Mouse (Mus musculus) frontal cortex, postnatal 25 days (tissue): ENCODE measurements around the gene Hoxc5.

Source experiments
- DNase-seq, 2 experiments: peaks; one replicate each; pipeline ENCODE4 v3.0.0; 2022; ENCODE audit warnings: low spot score in 2 of 2

The Hoxc5 gene

GRCm38 (mm10) chr15:102988078-102988477, 20.8 kb downstream of the Hoxc5 start:
- no peak for DNase-seq

GRCm38 (mm10) chr15:102990461-102991397, 23.5 kb downstream of the Hoxc5 start, which contains the start of gene Hoxc8:
TSS of gene Hoxc8 (plus strand) at chr15:102990607.
- DNase-seq: no peak

- DNase-seq: no peak
Measured at GRCm38 (mm10) chr15:102991782-102992181, 24.5 kb downstream of the Hoxc5 start.

DNA sequence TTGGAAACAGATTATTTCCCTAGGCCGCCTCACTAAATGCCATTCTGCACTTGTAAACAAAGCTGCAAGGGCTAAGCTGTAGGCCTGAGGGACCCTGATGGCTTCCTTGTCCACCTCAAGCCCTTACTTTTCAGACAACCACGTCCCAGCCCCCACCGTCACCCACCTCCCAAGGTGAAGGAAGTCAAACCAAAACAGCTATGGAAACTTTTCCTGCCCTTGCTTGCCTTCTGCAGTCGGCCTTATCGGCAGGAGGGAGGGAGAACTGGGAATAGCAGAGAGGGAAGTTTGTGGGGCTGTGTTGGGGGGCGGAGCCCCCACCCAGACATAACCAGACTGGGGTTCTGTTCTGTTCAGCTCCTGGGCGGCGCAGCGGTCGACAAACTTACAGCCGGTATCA, 25.0 kb downstream of the Hoxc5 start:
- no peak for DNase-seq

DNA sequence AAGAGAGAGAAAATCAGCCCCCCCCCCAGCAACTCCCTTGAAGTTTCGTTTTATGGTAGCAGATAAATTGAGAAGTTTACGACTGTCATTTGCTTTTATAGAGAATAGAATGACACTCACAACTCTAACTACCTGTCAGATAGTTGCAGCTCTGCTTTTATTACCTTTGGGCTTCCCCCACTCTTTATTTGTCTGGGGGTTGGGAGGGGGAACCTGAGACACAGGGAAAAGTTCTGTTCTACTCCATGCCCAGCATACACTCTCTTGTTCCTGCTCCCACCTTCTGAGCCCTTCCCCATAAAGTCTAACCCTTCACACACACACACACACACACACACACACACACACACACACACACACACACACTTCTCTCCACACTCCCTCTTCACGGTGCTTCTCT, 25.6 kb downstream of the Hoxc5 start:
- DNase-seq: no peak

DNA sequence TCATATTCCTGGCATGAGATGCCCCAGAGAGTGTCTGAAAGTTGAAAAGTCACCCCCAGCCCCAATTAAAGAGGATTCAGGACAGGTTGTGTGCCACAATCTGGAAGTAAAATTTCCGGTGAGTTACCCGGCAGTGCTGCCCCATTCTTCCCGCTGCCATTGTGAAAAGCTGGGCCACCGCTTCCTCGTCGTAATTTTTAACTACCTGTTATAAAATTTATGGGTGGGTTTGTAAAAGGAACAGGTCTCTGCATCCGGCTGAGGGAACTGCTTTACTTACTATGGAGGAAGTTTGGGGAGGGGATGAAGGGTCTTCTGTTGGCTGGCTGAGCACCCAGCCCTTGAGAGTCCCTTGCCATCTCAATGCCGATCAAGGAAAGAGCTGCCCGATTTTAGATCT, 29.3 kb downstream of the Hoxc5 start:
- no peak for DNase-seq

- no peak for DNase-seq
Measured at GRCm38 (mm10) chr15:102997431-102997830, 30.2 kb downstream of the Hoxc5 start.

DNA sequence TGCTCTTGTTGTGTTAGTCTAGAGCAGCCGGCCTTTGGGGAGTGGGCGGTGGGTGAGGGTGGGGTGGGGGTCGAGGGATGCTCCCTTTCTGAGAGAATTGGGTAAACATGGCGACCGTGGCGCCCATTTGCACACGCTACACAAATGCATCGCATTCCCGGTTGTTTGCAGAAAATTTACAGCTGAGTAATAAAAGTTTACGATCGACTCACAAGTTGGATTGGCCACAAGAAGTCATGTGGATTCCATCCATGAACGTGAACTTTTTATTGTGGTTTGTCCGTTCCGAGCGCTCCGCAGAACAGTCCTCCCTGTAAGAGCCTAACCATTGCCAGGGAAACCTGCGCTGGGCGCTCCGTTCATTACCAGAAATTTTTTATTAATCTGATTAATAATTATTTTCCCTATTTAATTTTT, 30.7 kb downstream of the Hoxc5 start, which contains the start of gene Hoxc6:
Hoxc6 (plus strand) TSS at position 319 of the 417 bp plus-strand sequence.
- no peak for DNase-seq

DNA sequence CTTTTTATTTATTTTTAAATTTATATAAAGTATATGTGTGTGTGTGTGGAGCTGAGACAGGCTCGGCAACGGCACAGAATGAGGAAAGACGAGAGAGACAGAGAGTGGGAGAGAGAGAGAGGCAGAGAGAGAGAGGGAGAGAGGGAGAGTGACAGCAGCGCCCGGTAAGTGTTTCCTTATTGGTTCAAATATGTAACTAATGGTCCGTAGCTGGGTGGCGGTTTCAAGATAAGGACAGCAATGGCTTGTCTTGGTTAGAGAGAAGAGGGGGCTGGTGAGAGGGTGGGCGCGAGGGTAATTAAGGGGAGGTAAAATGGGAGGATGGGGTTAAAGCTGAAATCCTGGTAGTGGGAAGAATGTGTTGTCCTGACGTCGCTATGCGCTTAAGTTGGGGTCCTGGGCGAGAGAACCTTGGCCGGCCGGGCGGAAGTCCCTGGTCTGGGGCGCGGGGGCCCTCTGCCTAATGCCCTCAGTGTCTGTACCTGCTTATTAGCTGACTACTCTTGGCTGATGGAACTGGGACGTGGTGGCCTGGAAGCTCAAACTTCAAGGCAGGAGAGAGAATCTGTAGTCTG, 31.5 kb downstream of the Hoxc5 start:
- DNase-seq: no peak

- DNase-seq: no peak
Measured at GRCm38 (mm10) chr15:102999183-102999831, 32.1 kb downstream of the Hoxc5 start.

GRCm38 (mm10) chr15:102999955-103000354, 32.7 kb downstream of the Hoxc5 start:
- no peak for DNase-seq

- DNase-seq: no peak
Measured at GRCm38 (mm10) chr15:103000501-103000901, 33.3 kb downstream of the Hoxc5 start.

GRCm38 (mm10) chr15:103001370-103001769, 34.1 kb downstream of the Hoxc5 start:
- DNase-seq: no peak

GRCm38 (mm10) chr15:103002156-103002555, 34.9 kb downstream of the Hoxc5 start:
- DNase-seq: no peak

DNA sequence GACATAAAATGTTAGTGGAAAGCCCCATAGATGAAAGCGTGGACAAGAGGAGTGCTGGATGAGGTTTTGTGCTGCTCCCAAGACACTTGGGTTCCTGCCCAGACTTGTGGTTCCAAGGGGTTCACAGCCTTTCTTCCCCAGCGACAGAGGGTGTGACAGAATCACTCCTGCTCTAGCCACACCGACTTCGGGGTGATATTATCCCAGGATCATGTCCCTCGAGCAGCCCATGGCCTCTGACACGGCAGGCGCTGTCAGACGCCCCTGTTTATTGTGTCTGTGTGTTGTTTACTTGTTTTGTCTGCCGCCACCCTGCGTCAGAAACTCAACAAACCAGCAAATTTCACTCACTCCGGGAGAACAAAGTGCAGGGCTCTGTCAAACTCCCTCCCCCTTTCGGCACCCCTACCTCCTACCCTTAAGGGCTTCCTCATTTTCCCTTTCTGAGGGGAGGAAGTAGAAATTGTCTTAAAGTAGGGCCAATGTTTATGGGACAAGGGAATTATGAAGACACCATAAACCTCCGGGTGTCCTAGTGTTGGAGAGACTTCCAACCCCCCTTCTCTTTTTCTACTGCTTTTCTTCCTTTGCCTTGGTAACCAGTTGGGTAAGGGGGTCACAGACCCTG, 35.7 kb downstream of the Hoxc5 start:
- DNase-seq: no peak

DNA sequence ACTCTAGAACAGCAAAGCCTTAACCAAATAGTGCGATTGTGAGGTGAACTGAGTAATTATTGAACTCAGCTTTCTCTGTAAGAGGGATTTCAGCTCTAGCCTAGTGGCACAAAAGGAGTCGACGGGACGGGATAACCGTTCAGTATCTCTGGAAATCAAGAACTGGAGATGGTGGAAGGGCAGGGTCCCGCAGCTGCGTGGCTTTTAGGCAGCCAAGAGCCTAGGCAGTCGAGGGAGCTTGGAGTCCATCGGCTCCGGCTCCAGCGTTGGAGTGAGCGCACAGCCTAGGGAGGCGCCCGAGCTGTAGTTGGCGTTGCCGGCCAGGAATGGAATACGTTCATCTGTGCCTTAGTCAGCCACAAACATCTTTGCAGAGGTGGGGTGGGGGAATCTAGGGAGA, 38.1 kb downstream of the Hoxc5 start:
- no peak for DNase-seq

DNA sequence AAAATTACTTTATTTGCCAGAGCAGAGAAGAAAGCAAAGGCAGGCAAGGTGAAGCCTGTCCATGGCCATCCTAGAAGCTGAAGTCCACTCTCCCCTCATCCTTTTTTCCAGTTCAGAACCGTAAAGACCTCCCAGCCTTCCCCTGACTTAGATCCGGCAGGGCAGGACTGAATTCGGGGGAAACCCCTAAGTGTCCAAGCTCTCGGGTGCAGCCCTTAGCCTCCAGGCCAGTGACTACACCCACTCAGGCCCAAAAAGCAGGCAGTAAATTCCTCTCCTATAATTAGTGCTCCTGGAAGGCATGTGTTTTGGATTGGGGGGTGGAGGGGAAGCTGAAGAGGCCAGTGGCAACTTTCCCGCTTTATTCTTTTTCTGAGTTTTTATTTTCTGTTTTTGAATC, 38.6 kb downstream of the Hoxc5 start:
- DNase-seq: no peak

DNA sequence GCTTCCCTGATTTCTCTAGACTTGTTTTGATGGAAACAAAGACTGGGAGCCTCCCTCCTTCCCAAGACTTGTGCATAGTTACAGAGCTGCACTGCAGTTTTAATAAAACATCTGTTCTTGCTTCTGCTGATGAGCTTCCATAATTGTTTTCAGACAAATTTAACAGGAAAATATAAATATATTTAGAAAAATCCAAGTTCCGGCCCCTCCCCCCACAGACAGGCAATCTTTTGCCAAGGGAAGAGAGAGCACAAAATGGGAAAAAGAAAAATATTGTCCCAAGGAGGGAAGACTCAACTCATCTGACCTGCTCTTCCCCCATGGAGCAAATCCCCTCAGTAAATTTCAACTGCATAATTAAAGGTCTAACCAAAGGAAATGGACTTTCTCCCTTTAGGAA, 39.1 kb downstream of the Hoxc5 start:
- no peak for DNase-seq

- no peak for DNase-seq
Measured at GRCm38 (mm10) chr15:103009265-103010111, 42.2 kb downstream of the Hoxc5 start.

DNA sequence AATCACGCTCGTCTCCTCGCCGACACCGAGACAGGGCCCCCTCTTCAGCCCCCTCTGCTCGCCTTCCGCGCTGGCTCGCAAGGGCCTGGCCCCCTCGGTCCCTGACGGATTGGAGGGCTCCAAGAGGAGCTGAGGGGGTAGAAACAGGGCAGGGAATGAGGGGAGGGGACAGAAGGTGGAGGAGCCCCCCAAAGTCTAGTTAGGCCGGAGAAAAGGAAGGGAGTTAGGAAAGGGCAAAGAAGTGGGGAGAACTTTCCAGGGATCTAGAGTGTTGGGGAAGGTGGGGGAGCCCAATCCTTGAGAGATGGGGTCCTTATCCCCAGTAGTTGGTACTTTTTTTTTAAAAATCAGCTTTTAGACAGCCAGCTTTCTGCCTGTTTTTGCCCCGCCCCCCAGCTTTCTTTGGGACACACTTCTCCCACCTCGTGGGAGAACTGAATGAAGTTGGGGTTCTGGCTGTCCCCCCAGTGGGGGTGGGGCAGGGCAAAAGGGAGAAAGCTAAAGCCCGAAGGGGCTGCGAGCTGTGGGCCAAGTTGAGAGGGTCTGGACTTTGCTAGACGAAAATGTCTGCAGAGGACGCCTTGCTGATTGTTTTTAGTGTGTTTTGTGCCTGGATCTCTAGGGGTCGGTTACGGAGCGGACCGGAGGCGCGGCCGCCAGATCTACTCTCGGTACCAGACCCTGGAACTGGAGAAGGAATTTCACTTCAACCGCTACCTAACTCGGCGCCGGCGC, 43.0 kb downstream of the Hoxc5 start:
- no peak for DNase-seq
